Mouse (Mus musculus): ENCODE measurements around the gene Srrm2.

DNA sequence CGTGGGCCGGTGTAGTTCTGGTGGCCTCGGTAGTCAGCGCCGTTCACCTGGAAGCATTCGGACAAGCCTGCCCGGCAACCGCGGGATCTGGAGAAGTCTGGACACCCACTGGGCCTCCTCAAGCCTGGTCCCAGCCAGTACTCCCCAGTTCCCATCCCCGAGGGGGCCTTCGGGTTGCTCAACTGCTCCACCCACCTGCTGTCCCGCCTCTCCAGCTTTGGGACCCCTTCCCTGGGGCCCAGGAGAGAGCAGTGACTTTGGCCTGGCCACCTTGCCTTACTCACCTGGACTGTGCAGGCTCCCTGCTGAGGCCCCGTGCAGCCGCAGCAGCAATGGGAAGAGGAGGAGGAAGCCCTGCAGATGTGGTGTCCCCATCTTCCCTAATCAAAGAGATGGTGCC is 45.7 kb upstream of the Srrm2 start:
- TF ChIP-seq CTCF (IDR thresholded peaks at IDR 0.05; ENCODE audit: low read depth) (no peak), EP300 (IDR thresholded peaks at IDR 0.05; ENCODE audit: low read depth) (no peak)

Measured in liver, embryonic 14.5 days (tissue).